Mouse (Mus musculus) limb, embryonic 15.5 days (tissue): ENCODE results near the gene Cacna2d2. TPM values are rescaled to one million over a fixed set of nuclear protein-coding genes. Genes with fewer than 3 reads are reported as not detected.
"Not testable (repeated sequence)": the region's sequence is repeated elsewhere in the genome, so short reads cannot be mapped to it uniquely, and the experiment has no call there.

Experiments
- ATAC-seq: fragments of 200-750 bp; cut with Nextera tagmentation; 2 replicates; pipeline ENCODE4 v1.8.0; 2017; ENCODE audit warnings: low read depth, moderate TSS enrichment; ENCODE audit not compliant: insufficient number of reproducible peaks, low FRiP score, low TSS enrichment
- H3K27ac ChIP-seq: fragments of 300-500 bp; sonication (generic); 2 replicates; pipeline ENCODE4 v1.5.1; 2015; ENCODE audit warnings: moderate library complexity, mild to moderate bottlenecking, inconsistent platforms
- H3K27me3 ChIP-seq: fragments of 300-500 bp; sonication (generic); 2 replicates; pipeline ENCODE4 v1.6.1; 2015; ENCODE audit warnings: inconsistent platforms
- H3K36me3 ChIP-seq: fragments of 300-500 bp; sonication (generic); 2 replicates; pipeline ENCODE4 v1.6.1; 2015; ENCODE audit warnings: inconsistent platforms
- H3K4me1 ChIP-seq: fragments of 300-500 bp; sonication (generic); 2 replicates; pipeline ENCODE4 v1.6.1; 2015; ENCODE audit warnings: inconsistent platforms
- H3K4me2 ChIP-seq: fragments of 300-500 bp; sonication (generic); 2 replicates; pipeline ENCODE4 v1.6.1; 2015; ENCODE audit warnings: mild to moderate bottlenecking, inconsistent platforms
- H3K4me3 ChIP-seq: fragments of 300-500 bp; sonication (generic); 2 replicates; pipeline ENCODE4 v1.5.1; 2015; ENCODE audit warnings: mild to moderate bottlenecking, inconsistent platforms
- H3K9ac ChIP-seq: fragments of 300-500 bp; sonication (generic); 2 replicates; pipeline ENCODE4 v1.6.1; 2015; ENCODE audit warnings: inconsistent platforms
- H3K9me3 ChIP-seq: fragments of 300-500 bp; sonication (generic); 2 replicates; pipeline ENCODE4 v1.6.1; 2016; ENCODE audit warnings: inconsistent platforms
- WGBS: fragments of 180-500 bp; shearing (Covaris S2); methylation state at CpG from one replicate; pipeline ENCODE4 v1.1.7; 2015; 5-methylcytosine and 5-hydroxymethylcytosine counted together
- polyA plus RNA-seq: library from polyadenylated mRNA; unstranded; fragments of >200 nt; fragmentation: Nextera tagmentation; extraction: Ambion mirVana; gene quantifications from 2 replicates; pipeline ENCODE4 v1.2.1, GENCODE M21; 2015

The Cacna2d2 gene
- polyA plus RNA-seq, 1 experiment from 2014 or later, result 0.37 TPM

GRCm38 (mm10) chr9:107553541-107554318 lies 154.3 kb downstream of the Cacna2d2 start:
- H3K36me3 ChIP-seq, result peaks cover 18% of the 10 kb centered on the region
- peaks cover 66% of the 10 kb centered on the region for H3K4me1 ChIP-seq
- 3% methylated on average over 37 of the region's 37 CpGs for WGBS
- peak; percentile 26 for ATAC-seq
- no peaks in the 10 kb centered on the region for H3K9me3 ChIP-seq
- peak overlapping the region; percentile 72 for H3K4me3 ChIP-seq
- H3K4me2 ChIP-seq, result peak overlapping the region; percentile 89
- peak overlapping the region; percentile 48 for H3K9ac ChIP-seq
- peak overlapping the region; percentile 97 for H3K27ac ChIP-seq
- no peaks in the 10 kb centered on the region for H3K27me3 ChIP-seq

- Histone ChIP-seq H3K9me3 (no peaks in the 10 kb centered on the region), H3K27ac (peak overlapping the region; percentile 97), H3K36me3 (peaks cover 24% of the 10 kb centered on the region), H3K9ac (peak overlapping the region; percentile 67), H3K4me3 (peak overlapping the region; percentile 72), H3K4me1 (peaks cover 66% of the 10 kb centered on the region), H3K4me2 (peak overlapping the region; percentile 89), H3K27me3 (no peaks in the 10 kb centered on the region)
- under 1% methylated on average over 53 of the region's 53 CpGs for WGBS
- ATAC-seq, result peak; percentile 90
These were observed 155.0 kb downstream of the Cacna2d2 start for GRCm38 (mm10) chr9:107554319-107554825.

- peak overlapping the region; percentile 97 for H3K27ac ChIP-seq
- H3K9ac ChIP-seq, result peak overlapping the region; percentile 67
- peak overlapping the region; percentile 72 for H3K4me3 ChIP-seq
- H3K36me3 ChIP-seq, result peaks cover 31% of the 10 kb centered on the region
- no peaks in the 10 kb centered on the region for H3K9me3 ChIP-seq
- peak; percentile 4; the same call in 1 of the 2 replicates for ATAC-seq
- WGBS, result under 1% methylated on average over 23 of the region's 23 CpGs
- H3K27me3 ChIP-seq, result no peaks in the 10 kb centered on the region
- peak overlapping the region; percentile 89 for H3K4me2 ChIP-seq
- peaks cover 62% of the 10 kb centered on the region for H3K4me1 ChIP-seq
These were observed 155.6 kb downstream of the Cacna2d2 start for GRCm38 (mm10) chr9:107555031-107555457.

DNA sequence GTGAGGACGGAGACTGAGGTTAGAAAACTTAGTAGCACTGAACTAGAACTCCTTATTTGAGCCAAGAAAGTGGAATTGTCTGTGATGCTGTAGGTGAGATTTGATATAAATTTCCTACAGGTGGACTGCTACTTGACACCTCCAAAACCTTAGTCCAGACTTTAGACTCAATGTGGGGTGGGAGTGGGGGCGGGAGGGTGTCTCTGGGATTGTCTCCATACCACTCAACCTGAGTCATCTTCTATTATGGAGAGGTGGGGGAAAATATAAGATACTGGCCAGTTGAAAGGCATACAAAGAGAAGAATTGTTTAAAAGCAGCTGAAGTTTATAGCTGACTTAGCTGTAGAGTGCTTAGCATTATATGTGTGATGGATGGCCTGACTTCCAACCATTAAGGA lies 156.3 kb downstream of the Cacna2d2 start:
- peak overlapping the region; percentile 89 for H3K4me2 ChIP-seq
- 27% methylated on average over 2 of the region's 2 CpGs for WGBS
- no peaks in the 10 kb centered on the region for H3K27me3 ChIP-seq
- no peak for ATAC-seq
- H3K36me3 ChIP-seq, result peaks cover 38% of the 10 kb centered on the region
- peak overlapping the region; percentile 67 for H3K9ac ChIP-seq
- H3K27ac ChIP-seq, result peak overlapping the region; percentile 97
- H3K4me3 ChIP-seq, result peak overlapping the region; percentile 72
- H3K9me3 ChIP-seq, result no peaks in the 10 kb centered on the region
- H3K4me1 ChIP-seq, result peaks cover 55% of the 10 kb centered on the region

DNA sequence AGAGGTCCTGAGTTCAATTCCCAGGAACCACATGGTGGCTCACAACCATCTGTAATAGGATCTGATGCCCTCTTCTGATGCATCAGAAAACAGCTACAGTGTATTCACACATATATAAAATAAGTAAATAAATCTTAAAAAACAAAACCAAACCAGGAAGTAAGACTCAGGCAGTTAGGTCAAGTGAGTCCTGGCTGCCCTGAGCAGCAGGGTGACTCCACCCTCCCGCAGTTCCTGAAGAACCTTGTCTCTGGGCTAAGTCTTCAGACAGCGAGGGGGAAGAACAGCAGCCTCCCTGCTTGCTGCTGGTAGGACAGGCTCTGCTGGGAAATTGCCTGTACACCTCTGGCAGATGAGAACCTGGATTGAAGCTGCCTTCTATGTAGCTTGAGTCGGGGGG lies 156.9 kb downstream of the Cacna2d2 start:
- peaks cover 44% of the 10 kb centered on the region for H3K36me3 ChIP-seq
- ATAC-seq, result no peak
- 68% methylated on average over 3 of the region's 3 CpGs for WGBS

DNA sequence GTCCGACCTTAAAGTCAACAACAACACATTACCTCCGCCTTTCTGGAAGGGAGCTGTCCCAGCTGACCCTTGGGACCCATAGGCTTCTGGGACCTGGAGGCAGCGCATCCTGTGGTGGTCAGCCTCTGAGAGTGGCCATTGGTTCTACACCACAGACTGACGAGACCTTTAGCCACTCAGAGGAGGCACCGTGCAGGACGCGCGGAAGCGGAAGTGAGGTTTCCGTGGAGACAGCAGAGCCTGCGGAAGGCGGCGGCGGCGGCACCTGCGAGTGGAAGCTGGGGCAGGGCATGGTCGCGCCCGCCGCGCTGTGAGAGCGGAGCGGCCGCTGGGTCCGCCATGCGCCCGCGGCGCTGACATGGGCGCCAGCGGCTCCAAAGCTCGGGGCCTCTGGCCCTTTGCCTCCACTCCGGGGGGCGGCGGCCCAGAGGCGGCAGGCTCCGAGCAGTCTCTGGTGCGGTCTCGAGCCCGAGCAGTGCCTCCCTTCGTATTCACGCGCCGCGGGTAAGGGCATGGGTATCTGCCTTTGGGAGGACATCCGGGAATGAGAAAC lies 163.7 kb downstream of the Cacna2d2 start, which contains the start of gene Tusc2:
TSS of gene Tusc2 (plus strand) at position 227 of the 553 bp plus-strand sequence.
- ATAC-seq, result peak; percentile 90

More for the DNA sequence above, 156.9 kb downstream of the Cacna2d2 start:
- Histone ChIP-seq H3K4me1 (peaks cover 49% of the 10 kb centered on the region), H3K9ac (peak overlapping the region; percentile 11; the same call in 1 of the 2 replicates), H3K9me3 (no peaks in the 10 kb centered on the region), H3K27ac (0 out of 2 replicates have a peak overlapping the region, but pooled peaks have one; percentile 97), H3K27me3 (no peaks in the 10 kb centered on the region), H3K4me2 (peak overlapping the region; percentile 89), H3K4me3 (peak overlapping the region; percentile 72)

GRCm38 (mm10) chr9:107565556-107565955 lies 166.1 kb downstream of the Cacna2d2 start:
- H3K9me3 ChIP-seq, H3K27me3 ChIP-seq, H3K9ac ChIP-seq, ATAC-seq: not testable (repeated sequence)
- Histone ChIP-seq H3K36me3 (peaks cover 29% of the 10 kb centered on the region), H3K27ac (peak overlapping the region; percentile 18; the same call in 1 of the 2 replicates), H3K4me2 (peak overlapping the region; percentile 3; the same call in 1 of the 2 replicates), H3K4me1 (peaks cover 57% of the 10 kb centered on the region), H3K4me3 (0 out of 2 replicates have a peak overlapping the region, but pooled peaks have one; percentile 2)
- 39% methylated on average over 5 of the region's 5 CpGs for WGBS

More for the DNA sequence above, 163.7 kb downstream of the Cacna2d2 start, which contains the start of gene Tusc2:
- Histone ChIP-seq H3K36me3 (peaks cover 54% of the 10 kb centered on the region), H3K4me1 (peaks cover 44% of the 10 kb centered on the region), H3K27ac (peak within 1 kb of the TSS; percentile 64), H3K27me3 (no peaks in the 10 kb centered on the region), H3K4me2 (peak within 1 kb of the TSS; percentile 85), H3K9ac (peak within 1 kb of the TSS; percentile 67), H3K9me3 (no peaks in the 10 kb centered on the region), H3K4me3 (peak within 1 kb of the TSS; percentile 68)
- WGBS, result under 1% methylated on average over 46 of the region's 46 CpGs

DNA sequence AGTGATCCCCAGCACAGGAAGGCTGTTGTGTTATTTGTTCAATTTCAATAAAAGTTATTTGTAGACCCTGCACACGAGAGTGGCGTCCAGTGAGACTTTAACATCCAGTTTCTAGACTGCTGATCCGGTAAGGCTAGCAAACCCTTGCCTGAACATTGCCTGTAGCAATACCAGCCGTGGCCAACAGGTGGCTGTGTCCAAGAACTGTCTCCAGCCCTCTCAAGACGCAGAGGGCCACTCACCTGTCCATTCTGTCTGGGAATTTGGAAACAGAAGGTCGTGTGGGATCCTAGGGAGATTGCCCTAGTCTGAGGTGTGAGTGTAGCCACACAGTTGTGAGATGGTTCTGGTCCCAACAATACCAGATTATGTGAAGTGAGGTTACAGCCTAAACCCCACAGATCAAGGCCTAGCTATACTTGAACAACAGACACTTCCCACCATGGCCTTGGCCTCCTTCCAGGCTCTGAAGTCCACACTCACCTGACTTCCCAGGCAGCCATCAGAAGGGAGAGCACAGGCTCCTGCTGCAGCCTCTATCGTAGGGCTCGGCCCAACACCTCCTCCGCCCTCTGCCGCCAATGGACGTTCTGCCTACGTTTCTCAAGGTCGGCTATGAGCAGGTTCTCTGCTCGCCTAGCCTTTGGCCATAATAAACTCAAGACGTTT lies 166.8 kb downstream of the Cacna2d2 start:
- no peak overlapping the region for H3K9ac ChIP-seq
- WGBS, result 61% methylated on average over 15 of the region's 15 CpGs
- peaks cover 28% of the 10 kb centered on the region for H3K36me3 ChIP-seq
- H3K4me2 ChIP-seq, result no peak overlapping the region
- peak overlapping the region; percentile 92 for H3K27ac ChIP-seq
- H3K4me1 ChIP-seq, result peaks cover 63% of the 10 kb centered on the region
- H3K9me3 ChIP-seq, result no peaks in the 10 kb centered on the region
- peak overlapping the region; percentile 2; the same call in 1 of the 2 replicates for H3K4me3 ChIP-seq
- H3K27me3 ChIP-seq, result no peaks in the 10 kb centered on the region
- no peak for ATAC-seq

DNA sequence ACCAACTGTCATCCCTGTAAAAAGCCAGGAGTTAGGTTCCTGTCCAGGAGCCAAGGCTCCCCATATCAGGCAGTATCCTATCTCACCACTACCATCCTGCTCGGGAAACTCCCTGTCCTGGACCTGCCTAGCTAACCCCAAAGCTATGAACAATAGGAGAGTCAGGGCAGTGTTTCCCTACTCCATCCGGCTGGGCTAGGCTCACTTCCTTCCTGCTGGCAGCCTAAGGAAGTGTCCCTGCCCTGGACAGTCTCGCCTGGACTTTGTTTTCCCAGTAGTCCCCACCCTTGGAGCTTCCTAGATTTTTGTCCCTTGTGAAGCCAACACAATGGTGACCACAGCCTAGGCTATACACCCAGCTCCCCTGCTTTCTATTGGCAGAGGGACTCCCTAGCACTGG lies 167.4 kb downstream of the Cacna2d2 start:
- ATAC-seq, result no peak
- H3K36me3 ChIP-seq, result peaks cover 28% of the 10 kb centered on the region
- H3K9me3 ChIP-seq, result no peaks in the 10 kb centered on the region
- H3K9ac ChIP-seq, result no peak overlapping the region
- H3K4me2 ChIP-seq, result no peak overlapping the region
- no peak overlapping the region for H3K4me3 ChIP-seq
- H3K4me1 ChIP-seq, result peaks cover 67% of the 10 kb centered on the region
- H3K27ac ChIP-seq, result peak overlapping the region; percentile 92
- H3K27me3 ChIP-seq, result no peaks in the 10 kb centered on the region
- 77% methylated on average over 3 of the region's 3 CpGs for WGBS

- 9% methylated on average over 18 of the region's 18 CpGs for WGBS
- H3K4me1 ChIP-seq, result peaks cover 67% of the 10 kb centered on the region
- H3K27ac ChIP-seq, result peak within 1 kb of the TSS; percentile 92
- no peaks in the 10 kb centered on the region for H3K27me3 ChIP-seq
- no peaks in the 10 kb centered on the region for H3K9me3 ChIP-seq
- H3K4me2 ChIP-seq, result peak within 1 kb of the TSS; percentile 69
- peaks cover 30% of the 10 kb centered on the region for H3K36me3 ChIP-seq
- ATAC-seq, result no peak
- peak within 1 kb of the TSS; percentile 67 for H3K9ac ChIP-seq
- H3K4me3 ChIP-seq, result peak within 1 kb of the TSS; percentile 84
These were observed 168.4 kb downstream of the Cacna2d2 start, which contains the start of gene Hyal2 for GRCm38 (mm10) chr9:107567702-107568319. Gene Hyal2, plus strand, starts transcription at chr9:107567945.
